ENCODE assay signal across 18 mouse cellular contexts in the genomic region with DNA sequence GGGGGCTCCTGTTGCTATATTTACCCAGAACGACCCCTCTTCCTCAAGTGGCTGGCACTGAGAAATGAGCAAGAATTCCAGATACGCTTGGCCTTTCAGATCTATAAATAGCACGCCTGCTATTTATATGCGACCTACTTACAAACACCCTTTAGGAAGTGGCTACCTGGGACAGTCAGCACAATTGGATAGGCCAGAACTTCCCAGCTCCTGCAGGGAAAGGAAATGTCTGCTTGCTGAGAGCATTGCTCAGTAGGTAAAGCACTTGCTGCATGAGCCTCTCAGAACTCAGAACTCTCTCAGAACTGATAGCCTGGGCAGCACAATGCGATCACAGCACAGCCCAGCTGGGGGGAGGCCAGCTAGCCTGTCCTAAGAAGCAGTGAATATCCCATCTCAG. TPM values are rescaled to one million over a fixed set of nuclear protein-coding genes. Genes with fewer than 3 reads are reported as not detected.
DNase-seq lines count a peak whose midpoint lies in the region; ATAC-seq and TF ChIP-seq lines count a peak whose summit lies in the region.
"Had no signal": no experiment of that assay in that cellular context is flagged by ENCODE, and none has a peak within 500 bp of the region (broad histone marks: within the 10 kb centered on the region; RNA-seq: fewer than 3 reads in every experiment).

No protein-coding gene starts in this region.

- peak; percentile 10 for DNase-seq in gastrocnemius, adult 18-20 months (ENCODE audit: low spot score)
- DNase-seq in gastrocnemius, postnatal 14 days: no peak
- DNase-seq in lung, postnatal 0 days (ENCODE audit: low spot score): no peak
- no peak for DNase-seq in lung, postnatal 14 days
- no peak for DNase-seq in heart, embryonic 10.5 days (ENCODE audit: low spot score)
- DNase-seq in heart, postnatal 4 days: peak; percentile 25
- DNase-seq in left cerebral cortex, postnatal 36 days (ENCODE audit: low spot score in 2 of 2): no peak
- DNase-seq in embryonic facial prominence, embryonic 10.5 days (ENCODE audit: low spot score): no peak
- DNase-seq: cerebellum, adult 9-11 months; kidney, postnatal 14 days; liver; thymus, postnatal 14 days had no signal

- no peak for ATAC-seq in lung, postnatal 0 days
- ATAC-seq: forebrain, embryonic 15.5 days; intestine, embryonic 15.5 days had no signal

- H3K27ac ChIP-seq in lung, postnatal 0 days (ENCODE audit: low read length): no peak overlapping the region
- H3K27ac ChIP-seq in heart, embryonic 10.5 days: peak overlapping the region; percentile 88
- no peak overlapping the region for H3K27ac ChIP-seq in embryonic facial prominence, embryonic 10.5 days (replicated peaks)
- H3K27ac ChIP-seq: embryonic facial prominence, embryonic 13.5 days; forebrain, embryonic 15.5 days; intestine, embryonic 15.5 days; macrophage; stomach, embryonic 15.5 days had no signal

- intact Hi-C loops in gastrocnemius, postnatal 14 days (cut with DNase I; ENCODE audit: low total_unique reads): no loop called here
- intact Hi-C loops in left cerebral cortex, postnatal 36 days (cut with DNase I): no loop called here

- peak overlapping the region; percentile 23; the same call in 1 of the 2 replicates for H3K9ac ChIP-seq in lung, postnatal 0 days (replicated peaks; ENCODE audit: low read depth)
- H3K9ac ChIP-seq: embryonic facial prominence, embryonic 13.5 days; forebrain, embryonic 15.5 days; intestine, embryonic 15.5 days; stomach, embryonic 15.5 days had no signal

- no peak overlapping the region for H3K4me3 ChIP-seq in lung, postnatal 0 days (ENCODE audit: low read depth, low read length)
- H3K4me3 ChIP-seq in heart, embryonic 10.5 days: peak overlapping the region; percentile 15; the same call in 1 of the 2 replicates
- no peak overlapping the region for H3K4me3 ChIP-seq in embryonic facial prominence, embryonic 10.5 days
- H3K4me3 ChIP-seq: embryonic facial prominence, embryonic 13.5 days; forebrain, embryonic 15.5 days; intestine, embryonic 15.5 days; stomach, embryonic 15.5 days had no signal

- peaks cover 14% of the 10 kb centered on the region for H3K4me1 ChIP-seq in lung, postnatal 0 days (ENCODE audit: insufficient read depth, low read depth, low read length)
- peaks cover 48% of the 10 kb centered on the region for H3K4me1 ChIP-seq in heart, embryonic 10.5 days
- peaks cover 22% of the 10 kb centered on the region for H3K4me1 ChIP-seq in embryonic facial prominence, embryonic 10.5 days

- 22% methylated on average over 5 of the region's 5 CpGs for WGBS in lung, postnatal 0 days
- WGBS in heart, embryonic 10.5 days: 7% methylated on average over 5 of the region's 5 CpGs
- 50% methylated on average over 5 of the region's 5 CpGs for WGBS in embryonic facial prominence, embryonic 10.5 days

- no peak for TF ChIP-seq CTCF in lung, postnatal 0 days (IDR thresholded peaks at IDR 0.05)

- H3K9me3 ChIP-seq in lung, postnatal 0 days (ENCODE audit: low read length): peaks cover 4% of the 10 kb centered on the region; the same call in 1 of the 2 replicates
- peaks cover 4% of the 10 kb centered on the region for H3K9me3 ChIP-seq in heart, embryonic 10.5 days
- peaks cover 20% of the 10 kb centered on the region for H3K9me3 ChIP-seq in embryonic facial prominence, embryonic 10.5 days
- H3K9me3 ChIP-seq: stomach, embryonic 15.5 days had no signal

- H3K36me3 ChIP-seq in lung, postnatal 0 days (ENCODE audit: insufficient read depth, low read length): no peaks in the 10 kb centered on the region
- peaks cover 6% of the 10 kb centered on the region for H3K36me3 ChIP-seq in heart, embryonic 10.5 days
- peaks cover 11% of the 10 kb centered on the region for H3K36me3 ChIP-seq in embryonic facial prominence, embryonic 10.5 days (replicated peaks)
- H3K36me3 ChIP-seq: G1E had no signal

- no peaks in the 10 kb centered on the region for H3K27me3 ChIP-seq in lung, postnatal 0 days (replicated peaks; ENCODE audit: insufficient read depth, low read length)
- no peaks in the 10 kb centered on the region for H3K27me3 ChIP-seq in heart, embryonic 10.5 days (ENCODE audit: insufficient read depth, poor library complexity, severe bottlenecking)
- peaks cover 12% of the 10 kb centered on the region for H3K27me3 ChIP-seq in embryonic facial prominence, embryonic 10.5 days (replicated peaks; ENCODE audit: low read depth, poor library complexity, severe bottlenecking)
- H3K27me3 ChIP-seq: embryonic facial prominence, embryonic 13.5 days; forebrain, embryonic 15.5 days; intestine, embryonic 15.5 days; stomach, embryonic 15.5 days had no signal

- no peak overlapping the region for H3K4me2 ChIP-seq in lung, postnatal 0 days (replicated peaks; ENCODE audit: low read depth, low read length)
- H3K4me2 ChIP-seq: embryonic facial prominence, embryonic 13.5 days; forebrain, embryonic 15.5 days; intestine, embryonic 15.5 days; stomach, embryonic 15.5 days had no signal

- no peak for TF ChIP-seq EP300 in lung, postnatal 0 days (IDR thresholded peaks at IDR 0.05)

RNA-seq across cellular contexts. Expression of gene Map10, which starts 3.4 kb away (rescaled TPM):
- 1 to 10 TPM; 2.0 to 2.6 TPM for total RNA-seq in gastrocnemius, adult 18-20 months (2021)
- total RNA-seq in gastrocnemius, postnatal 14 days (2021): 1 to 10 TPM; 3.1 TPM
- polyA plus RNA-seq in lung, postnatal 0 days (2015; fragmentation: Nextera tagmentation; extraction: Ambion mirVana): 3.6 and 3.7 TPM in 2 replicates
- polyA plus RNA-seq in heart, embryonic 10.5 days (2016; fragmentation: Nextera tagmentation; extraction: Ambion mirVana): 6.3 and 7.5 TPM in 2 replicates
- total RNA-seq in heart, postnatal 4 days (2021): 1 to 10 TPM; 5.4 to 5.9 TPM
- total RNA-seq in left cerebral cortex, postnatal 36 days (2021): 1 to 10 TPM; 3.6 to 5.3 TPM
- polyA plus RNA-seq in embryonic facial prominence, embryonic 10.5 days (2016; fragmentation: Nextera tagmentation; extraction: Ambion mirVana): 5.7 and 7.0 TPM in 2 replicates
- polyA plus RNA-seq: G1E had no signal

Comparison
In these comparisons a context has a peak if more than half of its experiments do, and no peak if none do; other contexts are left out.
1. DNase-seq: peak in gastrocnemius, adult 18-20 months (single experiment) and heart, postnatal 4 days (single experiment); none in gastrocnemius, postnatal 14 days (single experiment), lung, postnatal 0 days (single experiment), lung, postnatal 14 days (single experiment), heart, embryonic 10.5 days (single experiment), left cerebral cortex, postnatal 36 days (0 of 2) and embryonic facial prominence, embryonic 10.5 days (single experiment).